Mouse (Mus musculus) heart, adult 2 months (tissue): ENCODE measurements at regions not wholly inside any gene's neighbourhood (a gene's known extent, or its start where the extent isn't known, plus 50 kb on each side); places are given as distances from the start of the nearest gene placed in this dataset.

Source experiments
- CTCF ChIP-seq: fragments of 200-600 bp; IDR thresholded peaks from 2 replicates; pipeline ENCODE4 v1.8.1; 2022; ENCODE audit warnings: antibody characterized with exemption, mild to moderate bottlenecking, moderate library complexity
- EP300 ChIP-seq: fragments of 200-500 bp; IDR thresholded peaks from 2 replicates; pipeline ENCODE4 v1.6.1; 2011; ENCODE audit warnings: low read depth, low read length, control low read depth; ENCODE audit not compliant: insufficient read depth

GRCm38 (mm10) chr13:44345094-44345493, 384.2 kb upstream of the Jarid2 start:
- TF ChIP-seq CTCF (no peak), EP300 (no peak)
